In genomic region chr11:62591026-62591425, GRCm38 (mm10) we compare ENCODE assay signal across 25 mouse cellular contexts. TPM values are rescaled to one million over a fixed set of nuclear protein-coding genes. Genes with fewer than 3 reads are reported as not detected.
DNase-seq lines count a peak whose midpoint lies in the region; ATAC-seq lines count a peak whose summit lies in the region.
"Had no signal": no experiment of that assay in that cellular context is flagged by ENCODE, and none has a peak within 500 bp of the region (broad histone marks: within the 10 kb centered on the region; RNA-seq: fewer than 3 reads in every experiment).

No protein-coding gene starts in this region.

- DNase-seq in heart, adult 11 months = peak; percentile 74
- DNase-seq in heart, postnatal 14 days = no peak
- DNase-seq in cerebellum, adult 11 months = peak; percentile 56
- peak; percentile 45 for DNase-seq in cerebellum, adult 8-10 months
- DNase-seq in cerebellum, postnatal 25 days = peak; percentile 66 to 73
- DNase-seq in thymus, postnatal 10 days (ENCODE audit: low spot score in 2 of 2) = no peak
- DNase-seq in forebrain, embryonic 14.5 days (ENCODE audit: low spot score) = no peak
- DNase-seq in urinary bladder, postnatal 36 days (ENCODE audit: low spot score in 2 of 2) = no peak
- DNase-seq: adrenal gland, adult 2 months; gastrocnemius, postnatal 14 days; heart, postnatal 10 days; kidney, adult 11 months; kidney, postnatal 14 days; thymus, adult 2 months had no signal

- 78% methylated on average over 2 of the region's 2 CpGs for WGBS in forebrain, embryonic 14.5 days

- no peak overlapping the region for H3K4me2 ChIP-seq in forebrain, embryonic 14.5 days (ENCODE audit: low read length)
- H3K4me2 ChIP-seq: embryonic facial prominence, embryonic 15.5 days; forebrain, embryonic 12.5 days; heart, embryonic 13.5 days; hindbrain, embryonic 15.5 days; limb, embryonic 13.5 days; liver, embryonic 11.5 days; lung, embryonic 15.5 days; midbrain, embryonic 12.5 days had no signal

- no peaks in the 10 kb centered on the region for H3K4me1 ChIP-seq in forebrain, embryonic 14.5 days (ENCODE audit: control insufficient read depth, insufficient read depth, low read length)
- H3K4me1 ChIP-seq: forebrain, embryonic 12.5 days; hindbrain, embryonic 15.5 days; midbrain, embryonic 12.5 days had no signal

- H3K27ac ChIP-seq in forebrain, embryonic 14.5 days (ENCODE audit: low read depth, low read length) = no peak overlapping the region
- H3K27ac ChIP-seq: embryonic facial prominence, embryonic 15.5 days; forebrain, embryonic 12.5 days; hindbrain, embryonic 10.5 days; hindbrain, embryonic 15.5 days; left cerebral cortex, adult 2 months; limb, embryonic 13.5 days; lung, embryonic 15.5 days; midbrain, embryonic 12.5 days had no signal

- no peaks in the 10 kb centered on the region for H3K27me3 ChIP-seq in forebrain, embryonic 14.5 days (replicated peaks; ENCODE audit: control insufficient read depth, insufficient read depth, low read length)
- H3K27me3 ChIP-seq: embryonic facial prominence, embryonic 15.5 days; forebrain, embryonic 12.5 days; heart, embryonic 13.5 days; hindbrain, embryonic 15.5 days; limb, embryonic 13.5 days; lung, embryonic 15.5 days; midbrain, embryonic 12.5 days had no signal

- H3K36me3 ChIP-seq in forebrain, embryonic 14.5 days (ENCODE audit: control insufficient read depth, insufficient read depth, low read length) = no peaks in the 10 kb centered on the region
- H3K36me3 ChIP-seq: embryonic facial prominence, embryonic 15.5 days; limb, embryonic 13.5 days; lung, embryonic 15.5 days had no signal

- intact Hi-C loops in heart, postnatal 14 days (cut with DNase I) = no loop called here

- no peaks in the 10 kb centered on the region for H3K9me3 ChIP-seq in forebrain, embryonic 14.5 days (replicated peaks; ENCODE audit: control insufficient read depth, low read length)
- H3K9me3 ChIP-seq: embryonic facial prominence, embryonic 15.5 days; forebrain, embryonic 12.5 days; heart, embryonic 13.5 days; hindbrain, embryonic 10.5 days; hindbrain, embryonic 15.5 days; limb, embryonic 13.5 days; lung, embryonic 15.5 days; midbrain, embryonic 12.5 days had no signal

- H3K4me3 ChIP-seq in forebrain, embryonic 14.5 days (ENCODE audit: low read depth, low read length) = no peak overlapping the region
- H3K4me3 ChIP-seq: embryonic facial prominence, embryonic 15.5 days; forebrain, embryonic 12.5 days; heart, embryonic 13.5 days; hindbrain, embryonic 10.5 days; hindbrain, embryonic 15.5 days; left cerebral cortex, adult 2 months; limb, embryonic 13.5 days; lung, embryonic 15.5 days; midbrain, embryonic 12.5 days had no signal

- no peak overlapping the region for H3K9ac ChIP-seq in forebrain, embryonic 14.5 days (ENCODE audit: low read length)
- H3K9ac ChIP-seq: embryonic facial prominence, embryonic 15.5 days; forebrain, embryonic 12.5 days; heart, embryonic 13.5 days; hindbrain, embryonic 15.5 days; limb, embryonic 13.5 days; lung, embryonic 15.5 days; midbrain, embryonic 12.5 days had no signal

- no peak for ATAC-seq in forebrain, embryonic 14.5 days
- ATAC-seq: inflammation-experienced regulatory T-cells, adult 6 months had no signal

RNA-seq across cellular contexts. Expression of gene Trpv2, which starts 16.7 kb away (rescaled TPM):
- total RNA-seq in heart, postnatal 14 days (2021) = 1 to 10 TPM; 3.4 to 4.5 TPM
- 13.2 and 17.0 TPM in 2 replicates for polyA plus RNA-seq in forebrain, embryonic 14.5 days (2014; fragmentation: Nextera tagmentation; extraction: Ambion mirVana)

RNA-seq across cellular contexts. Expression of gene Ubb, which starts 40.1 kb away (rescaled TPM):
- total RNA-seq in heart, postnatal 14 days (2021) = 100 to 1,000 TPM; 658 to 665 TPM
- polyA plus RNA-seq in forebrain, embryonic 14.5 days (2014; fragmentation: Nextera tagmentation; extraction: Ambion mirVana) = 5,294 and 5,616 TPM in 2 replicates

RNA-seq across cellular contexts. Expression of gene Cenpv, which starts 52.0 kb away (rescaled TPM):
- total RNA-seq in heart, postnatal 14 days (2021) = 10 to 100 TPM; 16.8 to 20.0 TPM
- polyA plus RNA-seq in forebrain, embryonic 14.5 days (2014; fragmentation: Nextera tagmentation; extraction: Ambion mirVana) = 99.4 and 112 TPM in 2 replicates

RNA-seq across cellular contexts. Expression of gene Lrrc75a, which starts 57.3 kb away (rescaled TPM):
- total RNA-seq in heart, postnatal 14 days (2021) = 1 to 10 TPM; 6.3 to 7.9 TPM
- 9.6 and 9.9 TPM in 2 replicates for polyA plus RNA-seq in forebrain, embryonic 14.5 days (2014; fragmentation: Nextera tagmentation; extraction: Ambion mirVana)

RNA-seq across cellular contexts. Expression of gene Mmgt2, which starts 57.4 kb away (rescaled TPM):
- total RNA-seq in heart, postnatal 14 days (2021) = 10 to 100 TPM in 1 of 2 experiments, 1 to 10 TPM in 1; 10.0 to 10.3 TPM
- polyA plus RNA-seq in forebrain, embryonic 14.5 days (2014; fragmentation: Nextera tagmentation; extraction: Ambion mirVana) = 27.4 and 29.7 TPM in 2 replicates

Comparison
In these comparisons a context has a peak if more than half of its experiments do, and no peak if none do; other contexts are left out.
1. DNase-seq: peak in heart, adult 11 months (single experiment), cerebellum, adult 11 months (single experiment), cerebellum, adult 8-10 months (single experiment) and cerebellum, postnatal 25 days (2 of 2); none in heart, postnatal 14 days (0 of 2), thymus, postnatal 10 days (0 of 2), forebrain, embryonic 14.5 days (single experiment) and urinary bladder, postnatal 36 days (0 of 2).